Mouse (Mus musculus) CH12.LX (cell line): ENCODE results near the gene Cops7b. TPM values are rescaled to one million over a fixed set of nuclear protein-coding genes. Genes with fewer than 3 reads are reported as not detected.

Source experiments
- DNase-seq: peaks from one replicate; pipeline ENCODE4 v3.0.0-alpha.2; 2013; ENCODE audit errors: extremely low read depth
- H3K27ac ChIP-seq: 2 replicates; pipeline ENCODE4 v1.5.1; 2012; ENCODE audit warnings: low read depth, mild to moderate bottlenecking, control low read depth, moderate library complexity; ENCODE audit not compliant: insufficient read depth
- H3K27me3 ChIP-seq: replicated peaks from 2 replicates; pipeline ENCODE3; 2012; ENCODE audit warnings: inconsistent platforms
- H3K36me3 ChIP-seq, 2 experiments: replicated peaks in 1 of 2; 2 replicates each; pipeline versions ENCODE3 to v1.6.1; 2012; ENCODE audit warnings: inconsistent platforms in 1 of 2, low read length in 1 of 2, mild to moderate bottlenecking in 1 of 2, mixed read lengths in 1 of 2, moderate library complexity in 1 of 2; ENCODE audit not compliant: control insufficient read depth in 1 of 2, insufficient read depth in 1 of 2
- H3K4me1 ChIP-seq, 2 experiments: 2 replicates each; pipeline ENCODE4 v1.6.1; 2012; ENCODE audit warnings: inconsistent platforms in 1 of 2, moderate library complexity in 1 of 2; ENCODE audit not compliant: insufficient read depth in 2 of 2, control insufficient read depth in 1 of 2
- H3K4me2 ChIP-seq: 2 replicates; pipeline ENCODE4 v1.6.1; 2012; ENCODE audit warnings: low read depth, mild to moderate bottlenecking, control low read depth; ENCODE audit not compliant: poor library complexity, insufficient read depth, severe bottlenecking
- H3K4me3 ChIP-seq, 3 experiments: fragments of 150-350 bp in 1 of 3; sonication (generic) in 1 of 3; replicated peaks in 1 of 3; 2 replicates each; pipeline versions ENCODE3 to v1.5.1; 2011 to 2012; ENCODE audit warnings: low read depth in 2 of 3, low read length in 2 of 3, mild to moderate bottlenecking in 2 of 3, moderate library complexity in 2 of 3, control low read depth in 1 of 3, improper control_type of control experiment in 1 of 3, inconsistent platforms in 1 of 3, mixed read lengths in 1 of 3; ENCODE audit not compliant: poor library complexity in 1 of 3
- H3K79me2 ChIP-seq: replicated peaks from 2 replicates; pipeline ENCODE4 v1.6.1; 2012; ENCODE audit warnings: mild to moderate bottlenecking, moderate library complexity; ENCODE audit not compliant: control insufficient read depth, poor library complexity, insufficient read depth, severe bottlenecking; ENCODE audit errors: extremely low read depth
- H3K9ac ChIP-seq: 2 replicates; pipeline ENCODE4 v1.6.1; 2012; ENCODE audit warnings: low read depth, mild to moderate bottlenecking, control low read depth, moderate library complexity; ENCODE audit not compliant: insufficient read depth
- H3K9me3 ChIP-seq: replicated peaks from 2 replicates; pipeline ENCODE3; 2012; ENCODE audit warnings: low read length, inconsistent platforms, mixed read lengths
- BHLHE40 ChIP-seq: IDR thresholded peaks from 2 replicates; pipeline ENCODE4 v1.6.1; 2011; ENCODE audit warnings: mild to moderate bottlenecking, low read depth, low read length, improper control_type of control experiment
- CHD1 ChIP-seq: IDR thresholded peaks from 2 replicates; pipeline ENCODE4 v1.6.1; 2012; ENCODE audit warnings: low read depth, low read length, improper control_type of control experiment, inconsistent platforms
- CHD2 ChIP-seq: IDR thresholded peaks from 2 replicates; pipeline ENCODE4 v1.6.1; 2011; ENCODE audit warnings: low read length, improper control_type of control experiment
- CTCF ChIP-seq, 2 experiments: IDR thresholded peaks in 1 of 2; conservative IDR thresholded peaks in 1 of 2; 2 replicates each; pipeline ENCODE4 v1.5.1; 2011 to 2012; ENCODE audit warnings: low read depth in 2 of 2, low read length in 2 of 2, improper control_type of control experiment in 1 of 2, inconsistent platforms in 1 of 2, mild to moderate bottlenecking in 1 of 2, moderate library complexity in 1 of 2
- E2F4 ChIP-seq: IDR thresholded peaks from 2 replicates; pipeline ENCODE4 v1.6.1; 2011; ENCODE audit warnings: low read depth, low read length, improper control_type of control experiment; ENCODE audit not compliant: insufficient replicate concordance
- ELF1 ChIP-seq: IDR thresholded peaks from 2 replicates; pipeline ENCODE4 v1.6.1; 2014; ENCODE audit warnings: low read depth, mild to moderate bottlenecking, inconsistent platforms, low read length, improper control_type of control experiment
- EP300 ChIP-seq: IDR thresholded peaks from 2 replicates; pipeline ENCODE4 v1.6.1; 2011; ENCODE audit warnings: low read length, improper control_type of control experiment
- ETS1 ChIP-seq: conservative IDR thresholded peaks from 2 replicates; pipeline ENCODE4 v1.6.1; 2012; ENCODE audit warnings: low read depth, mild to moderate bottlenecking, inconsistent platforms, low read length, improper control_type of control experiment, moderate library complexity
- GABPA ChIP-seq: IDR thresholded peaks from 2 replicates; pipeline ENCODE4 v1.6.1; 2012; ENCODE audit warnings: low read depth, low read length, improper control_type of control experiment, inconsistent platforms; ENCODE audit not compliant: insufficient replicate concordance
- HCFC1 ChIP-seq: IDR thresholded peaks from 2 replicates; pipeline ENCODE4 v1.6.1; 2012; ENCODE audit warnings: low read depth, mild to moderate bottlenecking, inconsistent platforms, low read length, improper control_type of control experiment
- IRF4 ChIP-seq: IDR thresholded peaks from 2 replicates; pipeline ENCODE4 v1.6.1; 2014; ENCODE audit warnings: low read depth, mild to moderate bottlenecking, inconsistent platforms, low read length, improper control_type of control experiment
- JUN ChIP-seq: IDR thresholded peaks from 2 replicates; pipeline ENCODE4 v1.6.1; 2011; ENCODE audit warnings: low read depth, mild to moderate bottlenecking, low read length, improper control_type of control experiment, moderate library complexity; ENCODE audit not compliant: insufficient read depth
- JUND ChIP-seq: conservative IDR thresholded peaks from 2 replicates; pipeline ENCODE4 v1.6.1; 2011; ENCODE audit warnings: low read depth, low read length, improper control_type of control experiment
- KAT2A ChIP-seq: IDR thresholded peaks from 2 replicates; pipeline ENCODE4 v1.6.1; 2012; ENCODE audit warnings: low read length, improper control_type of control experiment, inconsistent platforms; ENCODE audit not compliant: insufficient replicate concordance
- MAFK ChIP-seq: IDR thresholded peaks from 2 replicates; pipeline ENCODE4 v1.6.1; 2011; ENCODE audit warnings: low read length, improper control_type of control experiment; ENCODE audit not compliant: insufficient replicate concordance
- MAX ChIP-seq: IDR thresholded peaks from 2 replicates; pipeline ENCODE4 v1.6.1; 2011; ENCODE audit warnings: low read length, improper control_type of control experiment
- MAZ ChIP-seq: IDR thresholded peaks from 2 replicates; pipeline ENCODE4 v1.6.1; 2012; ENCODE audit warnings: low read depth, mild to moderate bottlenecking, inconsistent platforms, low read length, improper control_type of control experiment, moderate library complexity
- MEF2A ChIP-seq: IDR thresholded peaks from 2 replicates; pipeline ENCODE4 v1.6.1; 2014; ENCODE audit warnings: low read depth, mild to moderate bottlenecking, inconsistent platforms, low read length, improper control_type of control experiment, borderline replicate concordance
- MXI1 ChIP-seq: IDR thresholded peaks from 2 replicates; pipeline ENCODE4 v1.6.1; 2011; ENCODE audit warnings: mild to moderate bottlenecking, low read depth, low read length, improper control_type of control experiment
- MYC ChIP-seq: IDR thresholded peaks from 2 replicates; pipeline ENCODE4 v1.6.1; 2011; ENCODE audit warnings: low read depth, mild to moderate bottlenecking, improper control_type of control experiment, low read length
- POLR2AphosphoS2 ChIP-seq: IDR thresholded peaks from 2 replicates; pipeline ENCODE4 v1.6.1; 2011; ENCODE audit warnings: low read depth, low read length, improper control_type of control experiment
- RAD21 ChIP-seq: IDR thresholded peaks from 2 replicates; pipeline ENCODE4 v1.6.1; 2011; ENCODE audit warnings: low read depth, mild to moderate bottlenecking, low read length, improper control_type of control experiment, moderate library complexity
- RCOR1 ChIP-seq: conservative IDR thresholded peaks from 2 replicates; pipeline ENCODE4 v1.6.1; 2012; ENCODE audit warnings: low read depth, mild to moderate bottlenecking, inconsistent platforms, low read length, improper control_type of control experiment
- SIN3A ChIP-seq: IDR thresholded peaks from 2 replicates; pipeline ENCODE4 v1.6.1; 2012; ENCODE audit warnings: low read length, improper control_type of control experiment, inconsistent platforms
- SMC3 ChIP-seq: IDR thresholded peaks from 2 replicates; pipeline ENCODE4 v1.6.1; 2011; ENCODE audit warnings: low read depth, low read length, improper control_type of control experiment
- TBP ChIP-seq: conservative IDR thresholded peaks from 2 replicates; pipeline ENCODE4 v1.6.1; 2011; ENCODE audit warnings: low read depth, low read length, improper control_type of control experiment
- TCF12 ChIP-seq: IDR thresholded peaks from 2 replicates; pipeline ENCODE4 v1.6.1; 2014; ENCODE audit warnings: low read depth, mild to moderate bottlenecking, inconsistent platforms, low read length, improper control_type of control experiment
- UBTF ChIP-seq: IDR thresholded peaks from 2 replicates; pipeline ENCODE4 v1.6.1; 2012; ENCODE audit warnings: low read depth, mild to moderate bottlenecking, inconsistent platforms, low read length, improper control_type of control experiment, moderate library complexity
- USF1 ChIP-seq: IDR thresholded peaks from 2 replicates; pipeline ENCODE4 v1.6.1; 2014; ENCODE audit warnings: low read depth, mild to moderate bottlenecking, inconsistent platforms, low read length, improper control_type of control experiment
- USF2 ChIP-seq: conservative IDR thresholded peaks from 2 replicates; pipeline ENCODE4 v1.6.1; 2011; ENCODE audit warnings: low read depth, low read length, improper control_type of control experiment
- ZC3H11A ChIP-seq: IDR thresholded peaks from 2 replicates; pipeline ENCODE4 v1.6.1; 2012; ENCODE audit warnings: low read depth, mild to moderate bottlenecking, inconsistent platforms, low read length, improper control_type of control experiment
- ZMIZ1 ChIP-seq: IDR thresholded peaks from 2 replicates; pipeline ENCODE4 v1.6.1; 2012; ENCODE audit warnings: low read depth, mild to moderate bottlenecking, inconsistent platforms, low read length, improper control_type of control experiment
- dilution Hi-C: fragments of 300-500 bp; cut with MboI; formaldehyde crosslinking; loops from 2 replicates; pipeline ENCODE4 v1.14.3; 2020; ENCODE audit warnings: low sequenced_read_pairs; ENCODE audit not compliant: extremely low pct_unique_long_range_greater_than_20kb, extremely low pct_ligation_motif_present
- in situ Hi-C: fragments of 300-500 bp; cut with MboI; formaldehyde crosslinking; loops from 3 replicates; pipeline ENCODE4 v1.14.3; 2019; ENCODE audit warnings: low sequenced_read_pairs, low pct_ligation_motif_present, low pct_unique_long_range_greater_than_20kb, mixed read lengths
- polyA plus RNA-seq: library from polyadenylated mRNA; unstranded; fragments of >175 nt; gene quantifications from 2 replicates; pipeline ENCODE4 v1.2.1, GENCODE M21; 2012; ENCODE audit warnings: low read depth; ENCODE audit not compliant: insufficient read length
- total RNA-seq, 2 experiments: library from RNA; depleted of rRNA; stranded (reverse); fragments of 300-350 nt in 1 of 2; fragments of >200 nt in 1 of 2; gene quantifications; 2 replicates each; pipeline ENCODE4 v1.2.3; 2012 to 2014

Gene Cops7b
- total and polyA plus RNA-seq, 3 experiments: 21.2 to 31.3 (median 21.3) TPM

GRCm38 (mm10) chr1:86583709-86584108, 1.0 kb downstream of the Cops7b start:
- no peak for DNase-seq
- in situ Hi-C loops (no loop called here), dilution Hi-C loops (no loop called here)
- peaks cover 14% of the 10 kb centered on the region for H3K79me2 ChIP-seq
- TF ChIP-seq CHD1 (no peak), GABPA (no peak), SMC3 (no peak), RCOR1 (no peak), MEF2A (no peak), ELF1 (no peak), JUND (no peak), MXI1 (no peak), CHD2 (no peak)
- TF ChIP-seq, all 38 proteins: peak for 0
- Histone ChIP-seq H3K4me3 (peak overlapping the region in 2 of 3 experiments; percentile 66 to 85), H3K36me3 (peaks cover 2 to 6% of the 10 kb centered on the region in 2 experiments), H3K9me3 (no peaks in the 10 kb centered on the region), H3K4me1 (peaks cover 10 to 51% of the 10 kb centered on the region in 2 experiments), H3K9ac (peak overlapping the region; percentile 64; the same call in 1 of the 2 replicates), H3K4me2 (peak overlapping the region; percentile 95), H3K27me3 (no peaks in the 10 kb centered on the region), H3K27ac (no peak overlapping the region)

DNA sequence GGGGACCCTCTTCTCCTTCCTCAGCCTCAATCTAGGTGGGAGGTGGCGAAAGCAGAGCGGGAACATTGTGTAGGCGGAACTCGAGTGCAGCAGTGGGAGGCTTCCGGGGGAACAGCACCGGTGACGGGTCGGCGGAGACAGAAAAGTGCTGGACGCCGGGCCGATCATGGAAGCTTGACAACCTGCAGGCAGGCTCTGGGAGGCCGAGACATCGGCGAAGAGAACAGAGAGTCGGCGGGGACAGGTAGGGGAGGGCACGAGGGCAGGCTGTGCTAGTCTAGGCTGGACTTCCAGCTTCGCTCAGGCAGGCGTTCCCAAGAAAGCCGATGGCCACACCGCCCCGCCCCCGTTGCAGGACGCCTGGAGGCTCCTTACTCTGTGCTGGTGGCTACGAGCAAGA, 4.3 kb downstream of the Cops7b start:
- peaks cover 14% of the 10 kb centered on the region for H3K79me2 ChIP-seq
- H3K27ac ChIP-seq: no peak overlapping the region
- H3K9ac ChIP-seq: peak overlapping the region; percentile 84
- peak overlapping the region; percentile 91 to 98 (median 97) for H3K4me3 ChIP-seq
- peaks cover 18 to 38% of the 10 kb centered on the region in 2 experiments for H3K36me3 ChIP-seq
- peaks cover 4 to 36% of the 10 kb centered on the region in 2 experiments for H3K4me1 ChIP-seq
- peak; percentile 68 for DNase-seq
- H3K27me3 ChIP-seq: no peaks in the 10 kb centered on the region
- in situ Hi-C loops (no loop called here), dilution Hi-C loops (no loop called here)
- H3K9me3 ChIP-seq: no peaks in the 10 kb centered on the region
- H3K4me2 ChIP-seq: peak overlapping the region; percentile 100
- TF ChIP-seq MAX (peak; percentile 86), CTCF (conservative IDR thresholded peaks at IDR 0.05 in 1 of 2, IDR thresholded peaks at IDR 0.05 in 1 of 2; ENCODE audit: low read depth in 2 of 2, low read length in 2 of 2) (no peak), ZMIZ1 (no peak), MAFK (no peak), IRF4 (peak; percentile 76), TCF12 (peak; percentile 86), ZC3H11A (no peak), HCFC1 (peak; percentile 94), KAT2A (peak; percentile 85; the same call in 1 of the 2 replicates), TBP (peak; percentile 71), E2F4 (no peak; the same call in 1 of the 2 replicates), MYC (0 out of 2 replicates have a peak, but pooled peaks have one; percentile 31), ETS1 (no peak), JUN (no peak), EP300 (no peak), MXI1 (peak; percentile 89), RAD21 (no peak), SMC3 (0 out of 2 replicates have a peak, but pooled peaks have one; percentile 10), SIN3A (peak; percentile 88), USF1 (no peak), MAZ (peak; percentile 69; the same call in 1 of the 2 replicates), JUND (no peak), CHD2 (peak; percentile 80; the same call in 1 of the 2 replicates), POLR2AphosphoS2 (no peak), UBTF (no peak), USF2 (no peak), ELF1 (peak; percentile 78), MEF2A (peak; percentile 82), BHLHE40 (0 out of 2 replicates have a peak, but pooled peaks have one; percentile 21)
